Mouse (Mus musculus) bone marrow, adult 2 months (tissue): ENCODE results near the gene Ranbp9. TPM values are rescaled to one million over a fixed set of nuclear protein-coding genes. Genes with fewer than 3 reads are reported as not detected.

Experiments
- H3K27ac ChIP-seq: fragments of 200-500 bp; 2 replicates; pipeline ENCODE4 v1.5.1; 2012; ENCODE audit warnings: low read depth, mild to moderate bottlenecking, control low read depth, inconsistent platforms, low read length; ENCODE audit not compliant: control insufficient read depth, poor library complexity, insufficient read depth
- H3K4me1 ChIP-seq: fragments of 200-500 bp; 2 replicates; pipeline ENCODE4 v1.6.1; 2011; ENCODE audit warnings: low read length; ENCODE audit not compliant: control insufficient read depth, insufficient read depth
- H3K4me3 ChIP-seq: fragments of 200-500 bp; replicated peaks from 2 replicates; pipeline ENCODE3; 2011; ENCODE audit warnings: mild to moderate bottlenecking, low read depth, low read length, control low read depth; ENCODE audit not compliant: control insufficient read depth
- CTCF ChIP-seq: fragments of 200-500 bp; IDR thresholded peaks from 2 replicates; pipeline ENCODE4 v1.5.1; 2011; ENCODE audit warnings: low read length, control low read depth; ENCODE audit not compliant: control insufficient read depth, insufficient read depth
- POLR2A ChIP-seq: fragments of 200-500 bp; IDR thresholded peaks from 2 replicates; pipeline ENCODE4 v1.6.1; 2011; ENCODE audit warnings: low read depth, mild to moderate bottlenecking, control low read depth, low read length, borderline replicate concordance; ENCODE audit not compliant: control insufficient read depth
- WGBS: fragments of 180-500 bp; shearing (Covaris S2); methylation state at CpG from one replicate; pipeline ENCODE4 v1.1.7; 2018; 5-methylcytosine and 5-hydroxymethylcytosine counted together
- polyA plus RNA-seq: library from polyadenylated mRNA; stranded (reverse); fragments of >200 nt; gene quantifications from 2 replicates; pipeline ENCODE4 v1.2.4, GENCODE M21; 2011; ENCODE audit warnings: low replicate concordance; ENCODE audit not compliant: missing spikeins, insufficient read depth, insufficient read length

Ranbp9 gene
- polyA plus RNA-seq, 1 experiment: 16.7 TPM

DNA sequence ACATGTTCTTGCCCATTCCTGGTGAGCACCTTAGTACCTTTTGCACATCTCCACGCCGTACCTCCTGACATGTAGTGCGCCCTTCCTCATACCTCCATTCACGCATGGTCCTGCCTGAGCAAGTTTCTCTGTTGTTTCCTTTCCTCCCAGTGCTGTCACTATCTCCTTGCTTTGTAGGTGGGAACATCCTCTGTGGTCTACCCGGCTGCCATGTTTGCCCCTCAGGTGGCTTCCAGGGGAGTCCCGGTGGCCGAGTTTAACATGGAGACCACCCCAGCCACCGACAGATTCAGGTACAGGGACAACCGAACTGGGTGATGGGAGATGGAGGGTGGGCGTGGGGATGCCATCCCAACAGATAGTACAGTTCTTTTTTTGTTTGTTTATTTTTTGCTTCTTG, 95.8 kb downstream of the Ranbp9 start:
- WGBS: 92% methylated on average over 10 of the region's 10 CpGs
- H3K4me3 ChIP-seq: no peak overlapping the region
- peaks cover 1% of the 10 kb centered on the region; the same call in 1 of the 2 replicates for H3K4me1 ChIP-seq
- no peak overlapping the region for H3K27ac ChIP-seq
- TF ChIP-seq POLR2A (no peak), CTCF (no peak)

DNA sequence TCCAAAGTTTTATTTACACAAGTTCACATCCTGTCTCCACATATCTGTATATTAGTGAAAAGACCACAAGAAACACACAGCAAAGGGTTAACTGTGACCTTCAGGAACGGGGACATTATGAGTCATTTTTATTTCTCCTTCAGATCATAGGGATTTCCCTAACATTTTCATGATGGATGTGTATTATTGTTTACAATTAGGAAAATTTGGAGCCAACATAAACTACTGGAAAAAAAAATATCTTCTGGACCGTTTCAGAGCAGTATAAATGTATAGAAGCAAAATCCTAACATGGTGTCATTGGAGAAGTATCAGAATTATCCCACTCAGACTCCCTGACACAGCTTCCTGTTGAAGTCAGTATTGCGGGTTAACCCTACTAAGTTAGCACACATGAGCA, 101.1 kb downstream of the Ranbp9 start:
- WGBS: 79% methylated on average over 3 of the region's 3 CpGs
- TF ChIP-seq POLR2A (no peak), CTCF (no peak)
- H3K4me1 ChIP-seq: no peaks in the 10 kb centered on the region
- no peak overlapping the region for H3K4me3 ChIP-seq
- H3K27ac ChIP-seq: no peak overlapping the region

DNA sequence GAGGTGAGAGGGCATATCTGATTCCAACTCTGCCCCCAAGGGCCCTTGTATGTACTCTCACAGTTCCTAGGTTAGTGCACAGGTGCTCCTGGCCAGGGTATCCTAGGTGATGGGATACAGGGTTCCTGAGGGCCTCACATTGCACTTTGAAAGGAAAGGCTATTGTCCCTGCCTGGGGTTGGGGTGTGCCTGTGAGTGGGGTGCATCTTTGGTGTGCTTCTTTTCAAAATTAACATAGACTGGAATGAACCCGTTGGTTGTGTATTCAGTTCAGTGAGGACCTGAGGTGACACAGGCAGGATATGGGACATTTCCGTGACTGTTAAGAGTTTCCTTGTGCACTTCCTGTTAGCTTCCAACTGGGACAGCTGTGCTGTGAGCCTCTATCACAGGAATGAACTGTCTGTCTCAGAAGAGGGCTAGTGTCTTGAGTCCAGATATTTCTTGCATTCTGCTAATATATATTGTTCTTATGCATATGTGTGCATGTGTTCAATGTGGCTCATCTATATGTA, 106.1 kb downstream of the Ranbp9 start:
- no peak overlapping the region for H3K4me3 ChIP-seq
- TF ChIP-seq CTCF: no peak
- no peak for TF ChIP-seq POLR2A
- H3K27ac ChIP-seq: no peak overlapping the region
- H3K4me1 ChIP-seq: no peaks in the 10 kb centered on the region
- 46% methylated on average over 2 of the region's 2 CpGs for WGBS

- Histone ChIP-seq H3K4me1 (no peaks in the 10 kb centered on the region), H3K27ac (no peak overlapping the region), H3K4me3 (no peak overlapping the region)
- TF ChIP-seq POLR2A (no peak), CTCF (no peak)
- 85% methylated on average over 10 of the region's 10 CpGs for WGBS
Observed at GRCm38 (mm10) chr13:43374205-43374604, 106.9 kb downstream of the Ranbp9 start.

- no peak overlapping the region for H3K27ac ChIP-seq
- no peak overlapping the region for H3K4me3 ChIP-seq
- TF ChIP-seq POLR2A (no peak), CTCF (no peak)
- WGBS: 94% methylated on average over 1 of the region's 1 CpGs
- H3K4me1 ChIP-seq: no peaks in the 10 kb centered on the region
Observed at GRCm38 (mm10) chr13:43372892-43373291, 108.2 kb downstream of the Ranbp9 start.

DNA sequence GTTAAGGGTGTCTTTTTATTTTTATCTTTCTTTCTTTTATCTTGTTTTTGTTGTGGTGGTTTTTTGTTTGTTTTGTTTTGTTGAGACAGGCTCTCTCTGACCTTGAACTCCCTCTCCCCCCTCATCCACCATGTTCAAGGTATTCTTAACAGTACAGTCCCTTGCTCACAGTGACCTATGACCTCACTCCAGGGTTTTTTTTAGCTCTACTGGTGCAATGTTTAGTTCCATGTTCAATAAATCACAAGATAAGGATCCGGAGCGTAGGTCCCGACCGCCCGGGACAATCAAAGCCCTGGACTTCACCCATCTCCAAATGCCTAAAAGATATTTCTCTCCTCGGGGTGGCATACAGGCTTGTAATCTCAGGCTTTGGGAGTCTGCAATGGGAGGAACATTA, 111.0 kb downstream of the Ranbp9 start:
- no peak overlapping the region for H3K27ac ChIP-seq
- no peaks in the 10 kb centered on the region; the same call in 1 of the 2 replicates for H3K4me1 ChIP-seq
- TF ChIP-seq POLR2A (no peak), CTCF (no peak)
- WGBS: 90% methylated on average over 6 of the region's 6 CpGs
- H3K4me3 ChIP-seq: no peak overlapping the region

DNA sequence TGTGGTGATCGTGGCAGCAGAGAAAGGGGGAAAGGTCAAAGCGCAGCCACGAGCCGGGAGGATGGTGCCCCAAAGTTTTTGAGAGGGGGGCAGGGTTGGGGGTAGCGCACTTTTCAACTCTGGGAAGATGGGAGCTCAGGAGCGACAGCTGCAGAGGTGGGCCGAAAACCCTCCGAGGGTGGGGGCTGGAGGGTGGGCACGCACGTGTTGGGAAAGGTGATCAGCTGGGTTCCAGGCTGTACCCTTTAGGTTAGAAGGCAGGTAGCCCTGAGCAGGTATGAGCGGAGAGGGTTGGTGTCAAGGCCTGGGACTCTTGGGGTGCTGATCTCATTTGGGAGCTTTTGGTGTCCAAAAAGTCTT, 115.3 kb downstream of the Ranbp9 start:
- WGBS: 8% methylated on average over 11 of the region's 11 CpGs
- Histone ChIP-seq H3K4me3 (peak overlapping the region; percentile 89), H3K27ac (no peak overlapping the region), H3K4me1 (no peaks in the 10 kb centered on the region; the same call in 1 of the 2 replicates)
- TF ChIP-seq POLR2A (no peak), CTCF (no peak)

DNA sequence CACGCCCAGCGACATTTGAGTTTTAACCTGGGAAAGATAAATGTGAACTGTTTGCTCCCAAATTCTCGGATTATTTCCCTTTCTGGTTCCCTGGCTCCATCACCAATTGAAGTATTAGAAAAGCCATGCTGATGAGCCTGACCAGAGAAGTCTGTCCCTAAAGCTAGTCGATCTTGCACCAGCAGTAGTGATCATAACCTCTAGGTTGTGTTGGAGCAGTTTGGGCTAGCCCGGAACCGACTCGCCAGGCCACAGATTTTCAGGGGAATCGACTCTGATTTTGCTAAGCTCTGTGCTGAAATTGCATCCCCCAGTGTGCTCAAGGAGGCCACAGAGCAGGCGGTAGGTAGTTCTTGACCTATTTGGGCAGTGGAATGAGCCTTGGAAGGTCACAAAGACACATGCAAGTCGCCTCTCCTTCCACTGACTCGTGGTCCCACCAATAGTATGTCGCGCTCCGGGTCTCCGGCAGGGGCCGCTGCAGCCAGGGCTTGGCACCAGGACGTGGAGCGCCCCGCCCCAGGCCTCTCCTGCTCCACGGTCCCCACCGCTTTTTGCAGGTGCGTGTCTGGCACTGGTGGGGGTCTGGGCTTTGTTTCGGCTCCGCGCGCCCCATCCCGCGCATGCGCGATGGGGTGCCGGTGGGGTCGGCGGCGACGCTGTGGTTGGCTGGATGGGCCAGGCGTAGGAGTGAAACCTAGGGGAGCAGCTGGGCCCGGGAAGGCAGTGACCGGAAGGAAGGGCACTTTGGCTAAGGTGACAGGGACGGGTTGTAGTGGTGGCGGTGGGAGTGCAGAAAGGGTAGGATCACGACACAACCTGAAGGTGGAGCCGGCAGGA, 115.9 kb downstream of the Ranbp9 start, which contains the start of gene Sirt5:
Gene Sirt5 (plus strand): TSS at position 512 of the 840 bp plus-strand sequence.
- peak within 1 kb of the TSS; percentile 89 for H3K4me3 ChIP-seq
- no peaks in the 10 kb centered on the region; the same call in 1 of the 2 replicates for H3K4me1 ChIP-seq
- 13% methylated on average over 42 of the region's 42 CpGs for WGBS
- TF ChIP-seq POLR2A (0 out of 2 replicates have a peak, but pooled peaks have one; percentile 36), CTCF (peak; percentile 82)
- H3K27ac ChIP-seq: peak within 1 kb of the TSS; percentile 28; the same call in 1 of the 2 replicates

DNA sequence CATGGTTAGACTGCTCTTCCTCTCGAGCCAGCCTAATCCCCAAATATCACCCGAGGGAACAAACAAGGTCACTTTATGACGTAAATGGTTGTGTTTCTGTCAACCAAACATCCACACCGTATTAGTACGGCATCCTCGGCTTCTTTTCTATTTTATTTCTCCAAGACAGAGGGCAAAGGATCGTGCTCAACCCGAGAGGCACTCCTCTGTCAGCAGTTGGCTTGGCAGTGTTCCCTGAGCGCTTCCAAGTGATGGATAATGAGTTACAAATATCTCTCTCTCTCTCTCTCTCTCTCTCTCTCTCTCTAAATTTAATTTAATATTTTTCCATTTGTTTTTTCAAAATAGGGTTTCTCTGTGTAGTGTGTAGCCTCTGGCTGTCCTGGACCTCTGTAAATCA, 118.7 kb downstream of the Ranbp9 start:
- no peak overlapping the region for H3K27ac ChIP-seq
- H3K4me3 ChIP-seq: no peak overlapping the region
- WGBS: 83% methylated on average over 9 of the region's 9 CpGs
- no peak for TF ChIP-seq POLR2A
- no peak for TF ChIP-seq CTCF
- H3K4me1 ChIP-seq: no peaks in the 10 kb centered on the region; the same call in 1 of the 2 replicates
